Mouse (Mus musculus): ENCODE data around the gene Crk.

The Crk gene

GRCm38 (mm10) chr11:75656621-75657590 is 22.2 kb upstream of the Crk start:
- no peak for DNase-seq

- no peak for DNase-seq
These were observed 21.2 kb upstream of the Crk start for GRCm38 (mm10) chr11:75657841-75658240.

- no peak for DNase-seq
These were observed 20.7 kb upstream of the Crk start for GRCm38 (mm10) chr11:75658311-75658710.

- DNase-seq, result no peak
These were observed 19.9 kb upstream of the Crk start for GRCm38 (mm10) chr11:75658996-75659750.

- no peak for DNase-seq
These were observed 18.9 kb upstream of the Crk start for GRCm38 (mm10) chr11:75660081-75660590.

GRCm38 (mm10) chr11:75660941-75661800 is 17.9 kb upstream of the Crk start:
- no peak for DNase-seq

GRCm38 (mm10) chr11:75662131-75662530 is 16.9 kb upstream of the Crk start:
- no peak for DNase-seq

GRCm38 (mm10) chr11:75666296-75666695 is 12.8 kb upstream of the Crk start:
- DNase-seq, result no peak

- no peak for DNase-seq
These were observed 10.4 kb upstream of the Crk start for GRCm38 (mm10) chr11:75668621-75669020.

- no peak for DNase-seq
These were observed 9.7 kb upstream of the Crk start for GRCm38 (mm10) chr11:75669176-75669852.

- no peak for DNase-seq
These were observed 9.2 kb upstream of the Crk start for GRCm38 (mm10) chr11:75669853-75670200.

- no peak for DNase-seq
These were observed 7.5 kb upstream of the Crk start for GRCm38 (mm10) chr11:75671426-75672180.

- no peak for DNase-seq
These were observed 5.6 kb upstream of the Crk start for GRCm38 (mm10) chr11:75673411-75673810.

- no peak for DNase-seq
These were observed 4.2 kb upstream of the Crk start for GRCm38 (mm10) chr11:75674875-75675274.

- no peak for DNase-seq
These were observed 945 bp upstream of the Crk start for GRCm38 (mm10) chr11:75677881-75678746.

- no peak for DNase-seq
These were observed 546 bp downstream of the Crk start for GRCm38 (mm10) chr11:75679439-75680171.

GRCm38 (mm10) chr11:75684462-75684861 is 5.4 kb downstream of the Crk start:
- no peak for DNase-seq

GRCm38 (mm10) chr11:75684956-75685355 is 5.9 kb downstream of the Crk start:
- no peak for DNase-seq

GRCm38 (mm10) chr11:75687343-75687993 is 8.4 kb downstream of the Crk start:
- DNase-seq, result no peak
